Mouse (Mus musculus) hindbrain, embryonic 16.5 days (tissue): Measurements from ENCODE around the gene Shisa6. TPM values are rescaled to one million over a fixed set of nuclear protein-coding genes. Genes with fewer than 3 reads are reported as not detected.
A peak's percentile ranks its signal among the peaks of the same experiment; 100 is the strongest.

Source experiments
- ATAC-seq: fragments of 200-750 bp; cut with Nextera tagmentation; 2 replicates; pipeline ENCODE4 v1.8.0; 2017; ENCODE audit warnings: moderate TSS enrichment, moderate library complexity
- H3K27ac ChIP-seq: fragments of 300-500 bp; sonication (generic); 2 replicates; pipeline ENCODE4 v1.5.1; 2014; ENCODE audit warnings: low read depth, mild to moderate bottlenecking, control low read depth, low read length, moderate library complexity
- H3K27me3 ChIP-seq: fragments of 300-500 bp; sonication (generic); replicated peaks from 2 replicates; pipeline ENCODE4 v1.6.1; 2014; ENCODE audit warnings: low read length; ENCODE audit not compliant: control insufficient read depth, insufficient read depth
- H3K36me3 ChIP-seq: fragments of 300-500 bp; sonication (generic); 2 replicates; pipeline ENCODE4 v1.6.1; 2014; ENCODE audit warnings: mild to moderate bottlenecking, low read length, moderate library complexity, mixed read lengths; ENCODE audit not compliant: control insufficient read depth, insufficient read depth
- H3K4me1 ChIP-seq: fragments of 300-500 bp; sonication (generic); 2 replicates; pipeline ENCODE4 v1.6.1; 2014; ENCODE audit warnings: low read depth, low read length; ENCODE audit not compliant: control insufficient read depth, insufficient read depth
- H3K4me2 ChIP-seq: fragments of 300-500 bp; sonication (generic); 2 replicates; pipeline ENCODE4 v1.6.1; 2014; ENCODE audit warnings: mild to moderate bottlenecking, low read length, control low read depth, moderate library complexity
- H3K4me3 ChIP-seq: fragments of 300-500 bp; sonication (generic); 2 replicates; pipeline ENCODE4 v1.5.1; 2014; ENCODE audit warnings: mild to moderate bottlenecking, low read length, control low read depth, moderate library complexity
- H3K9ac ChIP-seq: fragments of 300-500 bp; sonication (generic); 2 replicates; pipeline ENCODE4 v1.6.1; 2014; ENCODE audit warnings: low read depth, mild to moderate bottlenecking, control low read depth, low read length, moderate library complexity
- H3K9me3 ChIP-seq: fragments of 300-500 bp; sonication (generic); 2 replicates; pipeline ENCODE4 v1.6.1; 2014; ENCODE audit warnings: mild to moderate bottlenecking, low read length, moderate library complexity; ENCODE audit not compliant: control insufficient read depth
- WGBS: fragments of 180-500 bp; shearing (Covaris S2); extraction: QIAGEN DNeasy Blood & Tissue Kit; methylation state at CpG from one replicate; pipeline ENCODE4 v1.1.7; 2014; 5-methylcytosine and 5-hydroxymethylcytosine counted together
- polyA plus RNA-seq: library from polyadenylated mRNA; unstranded; fragments of >200 nt; fragmentation: Nextera tagmentation; extraction: Ambion mirVana; gene quantifications from 2 replicates; pipeline ENCODE4 v1.2.1, GENCODE M21; 2015

Gene Shisa6
- polyA plus RNA-seq, 1 experiment from 2014 or later = 4.3 TPM

GRCm38 (mm10) chr11:66400036-66400435, 125.7 kb downstream of the Shisa6 start:
- H3K9ac ChIP-seq = no peak overlapping the region
- no peak overlapping the region for H3K4me2 ChIP-seq
- H3K4me1 ChIP-seq = no peaks in the 10 kb centered on the region
- H3K36me3 ChIP-seq = no peaks in the 10 kb centered on the region
- no peak overlapping the region for H3K27ac ChIP-seq
- WGBS = 35% methylated on average over 7 of the region's 7 CpGs
- H3K27me3 ChIP-seq = no peaks in the 10 kb centered on the region
- H3K9me3 ChIP-seq = no peaks in the 10 kb centered on the region
- peak; percentile 30; the same call in 1 of the 2 replicates for ATAC-seq
- H3K4me3 ChIP-seq = no peak overlapping the region

- WGBS = 61% methylated on average over 3 of the region's 3 CpGs
- no peaks in the 10 kb centered on the region for H3K9me3 ChIP-seq
- peak; percentile 52; the same call in 1 of the 2 replicates for ATAC-seq
Measured at GRCm38 (mm10) chr11:66387561-66387960, 138.2 kb downstream of the Shisa6 start.

GRCm38 (mm10) chr11:66371796-66372195, 154.0 kb downstream of the Shisa6 start:
- no peak overlapping the region for H3K27ac ChIP-seq
- WGBS = 55% methylated on average over 3 of the region's 3 CpGs
- H3K27me3 ChIP-seq = no peaks in the 10 kb centered on the region
- no peak overlapping the region for H3K4me3 ChIP-seq
- H3K36me3 ChIP-seq = no peaks in the 10 kb centered on the region
- no peaks in the 10 kb centered on the region for H3K4me1 ChIP-seq
- H3K9me3 ChIP-seq = no peaks in the 10 kb centered on the region
- no peak overlapping the region for H3K9ac ChIP-seq
- no peak for ATAC-seq
- no peak overlapping the region for H3K4me2 ChIP-seq

More at GRCm38 (mm10) chr11:66387561-66387960, 138.2 kb downstream of the Shisa6 start:
- H3K4me2 ChIP-seq = no peak overlapping the region
- H3K36me3 ChIP-seq = no peaks in the 10 kb centered on the region
- no peak overlapping the region for H3K27ac ChIP-seq
- peaks cover 2% of the 10 kb centered on the region; the same call in 1 of the 2 replicates for H3K27me3 ChIP-seq
- H3K9ac ChIP-seq = no peak overlapping the region
- no peak overlapping the region for H3K4me3 ChIP-seq
- H3K4me1 ChIP-seq = peaks cover 2% of the 10 kb centered on the region

GRCm38 (mm10) chr11:66369764-66370163, 156.0 kb downstream of the Shisa6 start:
- no peak overlapping the region for H3K27ac ChIP-seq
- H3K9me3 ChIP-seq = no peaks in the 10 kb centered on the region
- no peaks in the 10 kb centered on the region for H3K36me3 ChIP-seq
- no peak for ATAC-seq
- no peaks in the 10 kb centered on the region for H3K27me3 ChIP-seq
- no peak overlapping the region for H3K9ac ChIP-seq
- WGBS = 92% methylated on average over 4 of the region's 4 CpGs
- no peaks in the 10 kb centered on the region for H3K4me1 ChIP-seq
- H3K4me3 ChIP-seq = no peak overlapping the region
- H3K4me2 ChIP-seq = no peak overlapping the region

- no peak for ATAC-seq
- no peaks in the 10 kb centered on the region for H3K9me3 ChIP-seq
- 55% methylated on average over 8 of the region's 8 CpGs for WGBS
Measured at GRCm38 (mm10) chr11:66366809-66367685, 158.7 kb downstream of the Shisa6 start.

GRCm38 (mm10) chr11:66359811-66360210, 166.0 kb downstream of the Shisa6 start:
- H3K4me1 ChIP-seq = no peaks in the 10 kb centered on the region
- H3K36me3 ChIP-seq = no peaks in the 10 kb centered on the region
- H3K4me2 ChIP-seq = no peak overlapping the region
- no peaks in the 10 kb centered on the region for H3K27me3 ChIP-seq
- WGBS = 91% methylated on average over 1 of the region's 1 CpGs
- no peak overlapping the region for H3K27ac ChIP-seq
- no peak for ATAC-seq
- no peak overlapping the region for H3K9ac ChIP-seq
- no peak overlapping the region for H3K4me3 ChIP-seq
- no peaks in the 10 kb centered on the region for H3K9me3 ChIP-seq

More at GRCm38 (mm10) chr11:66366809-66367685, 158.7 kb downstream of the Shisa6 start:
- no peaks in the 10 kb centered on the region for H3K27me3 ChIP-seq
- H3K36me3 ChIP-seq = no peaks in the 10 kb centered on the region
- no peak overlapping the region for H3K27ac ChIP-seq
- H3K9ac ChIP-seq = no peak overlapping the region
- H3K4me3 ChIP-seq = no peak overlapping the region
- no peaks in the 10 kb centered on the region for H3K4me1 ChIP-seq
- no peak overlapping the region for H3K4me2 ChIP-seq

GRCm38 (mm10) chr11:66344822-66345221, 180.9 kb downstream of the Shisa6 start:
- Histone ChIP-seq H3K4me1 (no peaks in the 10 kb centered on the region), H3K9me3 (no peaks in the 10 kb centered on the region), H3K9ac (no peak overlapping the region), H3K4me3 (no peak overlapping the region), H3K36me3 (no peaks in the 10 kb centered on the region), H3K4me2 (no peak overlapping the region), H3K27me3 (no peaks in the 10 kb centered on the region), H3K27ac (no peak overlapping the region)
- WGBS = 64% methylated on average over 3 of the region's 3 CpGs
- no peak for ATAC-seq

GRCm38 (mm10) chr11:66336313-66336712, 189.5 kb downstream of the Shisa6 start:
- no peak overlapping the region for H3K4me3 ChIP-seq
- no peaks in the 10 kb centered on the region for H3K27me3 ChIP-seq
- no peaks in the 10 kb centered on the region for H3K9me3 ChIP-seq
- H3K36me3 ChIP-seq = no peaks in the 10 kb centered on the region
- no peak for ATAC-seq
- H3K4me1 ChIP-seq = no peaks in the 10 kb centered on the region
- H3K9ac ChIP-seq = no peak overlapping the region
- no peak overlapping the region for H3K27ac ChIP-seq
- no peak overlapping the region for H3K4me2 ChIP-seq

- H3K4me2 ChIP-seq = no peak overlapping the region
- no peaks in the 10 kb centered on the region for H3K4me1 ChIP-seq
- H3K9me3 ChIP-seq = no peaks in the 10 kb centered on the region
- no peaks in the 10 kb centered on the region for H3K27me3 ChIP-seq
- no peak overlapping the region for H3K27ac ChIP-seq
- H3K4me3 ChIP-seq = no peak overlapping the region
- H3K9ac ChIP-seq = no peak overlapping the region
- WGBS = 42% methylated on average over 7 of the region's 7 CpGs
- H3K36me3 ChIP-seq = no peaks in the 10 kb centered on the region
- no peak for ATAC-seq
Measured at GRCm38 (mm10) chr11:66312764-66313163, 213.0 kb downstream of the Shisa6 start.
